Mouse (Mus musculus) small intestine, adult 2 months (tissue): ENCODE results near the gene Mrps23. TPM values are rescaled to one million over a fixed set of nuclear protein-coding genes. Genes with fewer than 3 reads are reported as not detected.
A peak's percentile ranks its signal among the peaks of the same experiment; 100 is the strongest.

Source experiments
- H3K27ac ChIP-seq: fragments of 200-500 bp; 2 replicates; pipeline ENCODE4 v1.5.1; 2012; ENCODE audit warnings: low read depth, low read length, control low read depth, inconsistent platforms; ENCODE audit not compliant: insufficient read depth
- H3K27me3 ChIP-seq: fragments of 200-500 bp; 2 replicates; pipeline ENCODE4 v1.6.1; 2012; ENCODE audit warnings: mild to moderate bottlenecking, moderate library complexity, low read length, inconsistent platforms; ENCODE audit not compliant: control insufficient read depth, insufficient read depth
- H3K36me3 ChIP-seq: fragments of 200-500 bp; 2 replicates; pipeline ENCODE4 v1.6.1; 2012; ENCODE audit warnings: mild to moderate bottlenecking, low read length, control low read depth, inconsistent platforms; ENCODE audit not compliant: control insufficient read depth, insufficient read depth
- H3K4me1 ChIP-seq: fragments of 200-500 bp; 2 replicates; pipeline ENCODE4 v1.6.1; 2012; ENCODE audit warnings: low read length, inconsistent platforms, mixed read lengths; ENCODE audit not compliant: control insufficient read depth, insufficient read depth, insufficient read length
- H3K4me3 ChIP-seq: fragments of 200-500 bp; 2 replicates; pipeline ENCODE4 v1.5.1; 2012; ENCODE audit warnings: low read depth, mild to moderate bottlenecking, control low read depth, inconsistent platforms, low read length, moderate library complexity
- CTCF ChIP-seq: fragments of 200-500 bp; IDR thresholded peaks from 2 replicates; pipeline ENCODE4 v1.5.1; 2012; ENCODE audit warnings: low read depth, mild to moderate bottlenecking, control low read depth, inconsistent platforms, low read length, moderate library complexity, mixed read lengths; ENCODE audit not compliant: insufficient replicate concordance, insufficient read length; ENCODE audit errors: extremely low read depth
- POLR2A ChIP-seq: fragments of 200-500 bp; IDR thresholded peaks from 2 replicates; pipeline ENCODE4 v1.6.1; 2012; ENCODE audit warnings: low read depth, mild to moderate bottlenecking, control low read depth, inconsistent platforms, low read length, moderate library complexity
- WGBS: fragments of 180-500 bp; shearing (Covaris S2); methylation state at CpG from one replicate; pipeline ENCODE4 v1.1.7; 2018; 5-methylcytosine and 5-hydroxymethylcytosine counted together
- polyA plus RNA-seq: library from polyadenylated mRNA; depleted of rRNA; stranded (reverse); fragments of >200 nt; gene quantifications from 2 replicates; pipeline ENCODE4 v1.2.3, GENCODE M21; 2012

Gene Mrps23
- polyA plus RNA-seq, 1 experiment = 17.5 TPM

DNA sequence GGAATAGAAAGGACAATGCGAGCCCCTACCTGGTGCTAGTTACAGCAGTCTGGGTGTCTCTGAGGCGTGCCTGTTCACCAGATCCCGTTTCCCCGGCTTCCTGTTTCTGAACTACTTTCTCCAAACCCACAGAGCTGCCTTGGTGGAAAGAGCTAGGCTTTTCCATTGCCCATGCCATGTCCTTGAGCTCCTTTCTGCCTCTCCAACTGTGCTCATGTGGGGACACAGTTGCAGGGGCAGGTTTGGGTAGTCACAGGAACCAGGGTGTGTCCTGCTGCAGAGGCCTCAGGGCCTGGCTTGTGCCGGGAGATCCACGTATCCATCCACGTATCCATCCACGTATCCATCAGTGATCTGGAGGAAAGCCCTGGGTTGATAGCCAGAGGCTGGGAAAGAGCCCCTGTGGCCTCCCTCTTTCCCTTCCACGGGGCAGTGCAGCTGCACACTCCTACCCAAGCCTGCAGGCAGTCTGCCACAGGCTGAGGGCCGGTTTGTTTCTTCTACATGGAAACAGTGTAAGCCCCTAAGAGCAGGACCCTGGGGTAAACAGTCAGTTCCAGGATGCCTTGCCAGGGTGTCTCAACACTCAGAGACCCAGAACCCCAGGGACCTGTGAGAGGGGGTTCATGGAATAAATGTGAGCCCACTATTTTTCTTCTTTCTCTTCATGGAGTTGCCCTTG lies 38.4 kb upstream of the Mrps23 start:
- Histone ChIP-seq H3K27ac (peak overlapping the region; percentile 63), H3K36me3 (no peaks in the 10 kb centered on the region)
- 68% methylated on average over 10 of the region's 10 CpGs for WGBS

DNA sequence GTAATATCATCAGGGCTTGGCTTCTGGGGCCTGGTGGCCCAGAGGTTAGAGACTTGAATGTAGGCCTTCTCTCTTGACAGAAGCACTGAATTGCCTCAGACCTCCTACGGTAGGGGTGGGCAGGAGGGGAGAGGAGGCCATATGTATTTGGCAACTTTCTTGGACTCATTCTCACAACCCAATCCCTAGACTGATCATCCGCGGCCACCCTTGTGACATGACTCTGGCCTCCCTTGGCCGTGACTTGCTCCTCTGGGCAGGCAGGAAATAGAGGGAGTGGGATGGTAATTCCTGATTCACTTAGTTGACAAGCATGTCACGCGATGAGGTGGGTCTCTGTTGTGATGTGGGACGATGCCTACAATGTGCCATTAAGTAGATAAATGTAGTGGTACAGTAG lies 37.7 kb upstream of the Mrps23 start:
- WGBS = 89% methylated on average over 7 of the region's 7 CpGs
- H3K27me3 ChIP-seq = peaks cover 3% of the 10 kb centered on the region; the same call in 1 of the 2 replicates
- no peak overlapping the region for H3K4me3 ChIP-seq
- TF ChIP-seq CTCF (no peak), POLR2A (no peak)
- H3K36me3 ChIP-seq = no peaks in the 10 kb centered on the region
- peaks cover 12% of the 10 kb centered on the region for H3K4me1 ChIP-seq
- no peak overlapping the region for H3K27ac ChIP-seq

More for the DNA sequence above, 38.4 kb upstream of the Mrps23 start:
- Histone ChIP-seq H3K27me3 (peaks cover 3% of the 10 kb centered on the region; the same call in 1 of the 2 replicates), H3K4me1 (peaks cover 12% of the 10 kb centered on the region), H3K4me3 (no peak overlapping the region)
- TF ChIP-seq POLR2A = no peak
- no peak for TF ChIP-seq CTCF

DNA sequence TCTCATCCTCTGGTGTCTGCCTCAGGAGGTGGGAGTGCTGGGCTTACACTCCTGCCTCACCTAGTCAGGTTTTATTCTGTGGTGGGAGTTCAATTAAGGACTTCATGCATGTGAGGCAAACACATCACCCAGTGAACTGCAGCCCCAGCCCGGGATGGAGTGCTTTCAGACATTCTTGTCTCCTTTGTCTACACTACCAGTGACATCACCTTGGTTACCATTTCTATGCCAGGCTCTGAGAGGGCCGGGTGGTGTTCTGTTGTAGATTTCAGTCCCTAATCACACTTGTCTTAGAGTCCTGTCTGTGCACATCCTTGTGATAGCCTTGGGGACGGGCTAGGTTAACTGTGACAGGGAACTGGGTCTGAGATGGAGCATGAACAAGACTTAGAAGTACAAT lies 35.6 kb upstream of the Mrps23 start:
- Histone ChIP-seq H3K4me3 (no peak overlapping the region), H3K4me1 (peaks cover 9% of the 10 kb centered on the region), H3K27me3 (peaks cover 3% of the 10 kb centered on the region; the same call in 1 of the 2 replicates), H3K36me3 (no peaks in the 10 kb centered on the region), H3K27ac (no peak overlapping the region)
- WGBS = 75% methylated on average over 3 of the region's 3 CpGs
- TF ChIP-seq CTCF (no peak), POLR2A (no peak)

DNA sequence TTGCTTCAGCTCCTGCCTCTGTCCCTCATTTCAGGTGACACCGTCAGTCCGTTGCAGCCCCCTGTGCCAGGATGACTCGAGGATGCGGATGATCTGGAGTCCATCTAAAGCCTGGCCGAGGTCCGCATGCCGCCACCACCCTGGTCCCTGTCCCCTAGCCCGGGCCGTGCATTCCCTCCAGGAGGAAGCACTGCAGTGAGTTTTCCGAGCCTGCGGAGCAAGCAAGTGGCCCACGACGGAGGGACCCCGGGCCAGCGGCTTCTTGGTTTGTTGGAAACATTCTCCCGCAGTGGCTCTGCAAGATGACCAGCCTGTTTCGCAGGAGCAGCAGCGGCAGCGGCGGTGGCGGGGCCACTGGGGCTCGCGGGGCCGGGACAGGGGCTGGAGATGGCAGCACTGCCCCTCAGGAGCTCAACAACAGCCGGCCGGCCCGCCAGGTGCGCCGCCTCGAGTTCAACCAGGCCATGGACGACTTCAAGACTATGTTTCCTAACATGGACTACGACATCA lies 34.6 kb upstream of the Mrps23 start:
- Histone ChIP-seq H3K4me1 (peaks cover 6% of the 10 kb centered on the region), H3K27me3 (peaks cover 3% of the 10 kb centered on the region; the same call in 1 of the 2 replicates), H3K4me3 (no peak overlapping the region), H3K36me3 (no peaks in the 10 kb centered on the region), H3K27ac (no peak overlapping the region)
- WGBS = 57% methylated on average over 32 of the region's 32 CpGs
- TF ChIP-seq CTCF (no peak), POLR2A (no peak)

DNA sequence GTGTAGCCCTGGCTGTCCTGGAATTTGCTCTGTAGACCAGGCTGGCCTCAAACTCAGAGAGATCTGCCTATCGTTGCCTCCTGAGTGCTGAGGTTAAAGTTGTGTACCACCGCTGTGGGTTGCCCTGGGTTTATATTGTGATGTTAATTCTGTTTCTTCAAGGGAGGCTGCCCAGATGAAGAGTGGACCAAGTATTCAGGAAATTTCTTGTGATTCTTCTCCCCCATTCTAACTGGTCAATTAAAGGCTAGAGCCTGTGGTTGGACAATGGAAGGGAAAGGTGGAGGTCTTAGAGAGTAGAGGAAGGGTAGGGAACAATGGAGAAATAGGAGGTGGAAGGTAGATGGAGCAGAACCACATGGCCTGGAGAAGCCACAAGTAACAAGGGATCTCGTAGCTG lies 33.6 kb upstream of the Mrps23 start:
- Histone ChIP-seq H3K27ac (no peak overlapping the region), H3K4me1 (0 out of 2 replicates have a peak, but pooled peaks cover 2% of the 10 kb centered on the region), H3K27me3 (peaks cover 3% of the 10 kb centered on the region; the same call in 1 of the 2 replicates), H3K4me3 (no peak overlapping the region), H3K36me3 (no peaks in the 10 kb centered on the region)
- 91% methylated on average over 3 of the region's 3 CpGs for WGBS
- TF ChIP-seq POLR2A = no peak
- no peak for TF ChIP-seq CTCF

DNA sequence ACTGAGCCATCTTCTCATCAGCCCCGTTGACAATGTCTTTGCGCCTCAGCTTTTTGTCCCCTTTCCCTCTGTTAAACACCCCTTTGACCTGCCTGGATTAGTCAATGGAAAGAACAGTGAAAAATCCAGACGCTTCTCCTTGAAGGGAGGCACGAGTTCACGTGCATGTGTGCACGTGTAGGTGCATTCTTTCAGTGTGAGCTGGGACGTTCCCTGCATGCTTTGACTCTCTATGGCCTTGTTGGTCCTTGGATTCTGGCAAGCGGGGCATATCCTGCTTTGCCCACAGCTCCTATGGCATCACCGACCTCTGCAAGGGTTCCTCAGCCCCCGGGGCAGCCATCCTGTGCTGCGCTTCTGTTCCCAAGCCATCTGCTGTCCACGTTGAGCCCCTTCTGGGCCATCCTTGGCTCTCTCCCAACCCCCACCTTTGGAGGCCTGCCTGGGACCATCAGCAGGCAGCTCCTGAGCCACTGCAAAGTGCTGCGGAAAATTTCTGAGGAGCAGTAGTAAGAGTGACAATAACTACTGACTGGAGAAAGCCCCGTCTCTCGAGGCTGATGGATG lies 32.2 kb upstream of the Mrps23 start:
- H3K27me3 ChIP-seq = peaks cover 3% of the 10 kb centered on the region; the same call in 1 of the 2 replicates
- H3K36me3 ChIP-seq = no peaks in the 10 kb centered on the region
- H3K4me1 ChIP-seq = no peaks in the 10 kb centered on the region
- no peak overlapping the region for H3K4me3 ChIP-seq
- 78% methylated on average over 15 of the region's 15 CpGs for WGBS
- TF ChIP-seq POLR2A (no peak), CTCF (no peak)
- H3K27ac ChIP-seq = no peak overlapping the region
